Mouse (Mus musculus) kidney, adult 2 months (tissue): ENCODE results near the gene Myl3. TPM values are rescaled to one million over a fixed set of nuclear protein-coding genes. Genes with fewer than 3 reads are reported as not detected.

Source experiments
- DNase-seq: peaks from one replicate; pipeline ENCODE4 v3.0.0; 2021
- H3K27ac ChIP-seq: fragments of 200-500 bp; 2 replicates; pipeline ENCODE4 v1.5.1; 2012; ENCODE audit warnings: low read depth, low read length, control low read depth, inconsistent platforms; ENCODE audit not compliant: insufficient read depth
- H3K27me3 ChIP-seq: fragments of 200-500 bp; replicated peaks from 2 replicates; pipeline ENCODE4 v1.6.1; 2012; ENCODE audit warnings: mild to moderate bottlenecking, moderate library complexity, low read length, inconsistent platforms; ENCODE audit not compliant: control insufficient read depth, insufficient read depth
- H3K36me3 ChIP-seq: fragments of 200-500 bp; 2 replicates; pipeline ENCODE4 v1.6.1; 2012; ENCODE audit warnings: mild to moderate bottlenecking, moderate library complexity, low read length, inconsistent platforms; ENCODE audit not compliant: control insufficient read depth, insufficient read depth
- H3K4me1 ChIP-seq: fragments of 200-500 bp; 2 replicates; pipeline ENCODE4 v1.6.1; 2011; ENCODE audit warnings: low read length; ENCODE audit not compliant: control insufficient read depth, insufficient read depth
- H3K4me3 ChIP-seq: fragments of 200-500 bp; 2 replicates; pipeline ENCODE4 v1.5.1; 2011; ENCODE audit warnings: mild to moderate bottlenecking, low read depth, low read length, control low read depth; ENCODE audit not compliant: insufficient read depth
- CTCF ChIP-seq: fragments of 200-500 bp; conservative IDR thresholded peaks from 2 replicates; pipeline ENCODE4 v1.5.1; 2011; ENCODE audit warnings: low read depth, mild to moderate bottlenecking, control low read depth, low read length, moderate library complexity, mixed read lengths; ENCODE audit not compliant: insufficient read depth, insufficient read length
- POLR2A ChIP-seq: fragments of 200-500 bp; IDR thresholded peaks from one replicate; pipeline ENCODE4 v1.6.1; 2011; ENCODE audit warnings: low read depth, low read length, control low read depth
- WGBS: fragments of 180-500 bp; shearing (Covaris S2); methylation state at CpG from one replicate; pipeline ENCODE4 v1.1.7; 2018; 5-methylcytosine and 5-hydroxymethylcytosine counted together
- polyA plus RNA-seq: library from polyadenylated mRNA; depleted of rRNA; stranded (reverse); fragments of >200 nt; gene quantifications from 2 replicates; pipeline ENCODE4 v1.2.3, GENCODE M21; 2012

The Myl3 gene
- polyA plus RNA-seq, 1 experiment = 11.5 TPM

DNA sequence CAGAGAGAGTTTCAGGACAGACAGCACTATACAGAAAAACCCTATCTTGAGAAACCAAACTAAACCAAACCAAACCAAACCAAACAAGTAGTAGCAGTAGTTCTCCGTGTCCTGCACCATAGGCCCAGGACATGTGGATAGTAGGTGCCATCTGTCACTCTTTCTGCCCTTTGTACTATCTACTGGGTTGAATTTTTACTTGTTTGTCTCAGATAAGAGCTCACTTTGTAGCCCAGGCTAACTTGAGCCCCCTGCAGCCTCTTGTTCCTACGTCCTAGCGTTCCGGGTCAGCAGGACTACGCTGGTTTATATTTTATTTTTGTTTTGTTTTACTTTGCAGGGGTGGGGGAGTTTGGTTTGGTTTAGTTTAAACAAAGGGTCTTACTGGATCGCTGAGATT is 37.7 kb upstream of the Myl3 start:
- no peak overlapping the region for H3K4me3 ChIP-seq
- TF ChIP-seq POLR2A (no peak), CTCF (no peak)
- H3K36me3 ChIP-seq = no peaks in the 10 kb centered on the region
- no peaks in the 10 kb centered on the region for H3K27me3 ChIP-seq
- 54% methylated on average over 6 of the region's 6 CpGs for WGBS
- no peaks in the 10 kb centered on the region; the same call in 1 of the 2 replicates for H3K4me1 ChIP-seq
- DNase-seq = no peak
- no peak overlapping the region for H3K27ac ChIP-seq

DNA sequence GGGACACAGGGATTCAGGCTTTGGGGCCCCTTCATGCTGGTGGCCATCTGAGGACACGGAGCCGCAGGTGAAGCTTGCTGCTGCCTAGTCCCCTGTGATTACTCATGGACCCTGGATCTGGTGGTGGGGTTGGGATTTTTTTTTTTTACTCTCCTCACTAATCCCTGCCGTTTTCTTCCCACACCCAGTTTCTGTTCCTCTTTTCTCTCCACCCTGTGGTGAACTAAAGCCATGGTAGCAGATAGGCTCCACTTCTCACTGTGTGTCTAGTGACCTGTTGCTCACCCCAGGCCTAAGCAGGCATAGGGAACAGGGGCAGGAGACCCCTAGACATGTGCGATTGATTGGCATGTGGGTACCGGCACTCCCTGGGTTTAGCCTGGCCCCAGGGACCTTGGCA is 34.9 kb upstream of the Myl3 start:
- Histone ChIP-seq H3K36me3 (no peaks in the 10 kb centered on the region), H3K4me1 (peaks cover 3% of the 10 kb centered on the region; the same call in 1 of the 2 replicates), H3K27ac (no peak overlapping the region), H3K27me3 (no peaks in the 10 kb centered on the region), H3K4me3 (no peak overlapping the region)
- TF ChIP-seq POLR2A (no peak), CTCF (no peak)
- no peak for DNase-seq
- WGBS = 73% methylated on average over 5 of the region's 5 CpGs

DNA sequence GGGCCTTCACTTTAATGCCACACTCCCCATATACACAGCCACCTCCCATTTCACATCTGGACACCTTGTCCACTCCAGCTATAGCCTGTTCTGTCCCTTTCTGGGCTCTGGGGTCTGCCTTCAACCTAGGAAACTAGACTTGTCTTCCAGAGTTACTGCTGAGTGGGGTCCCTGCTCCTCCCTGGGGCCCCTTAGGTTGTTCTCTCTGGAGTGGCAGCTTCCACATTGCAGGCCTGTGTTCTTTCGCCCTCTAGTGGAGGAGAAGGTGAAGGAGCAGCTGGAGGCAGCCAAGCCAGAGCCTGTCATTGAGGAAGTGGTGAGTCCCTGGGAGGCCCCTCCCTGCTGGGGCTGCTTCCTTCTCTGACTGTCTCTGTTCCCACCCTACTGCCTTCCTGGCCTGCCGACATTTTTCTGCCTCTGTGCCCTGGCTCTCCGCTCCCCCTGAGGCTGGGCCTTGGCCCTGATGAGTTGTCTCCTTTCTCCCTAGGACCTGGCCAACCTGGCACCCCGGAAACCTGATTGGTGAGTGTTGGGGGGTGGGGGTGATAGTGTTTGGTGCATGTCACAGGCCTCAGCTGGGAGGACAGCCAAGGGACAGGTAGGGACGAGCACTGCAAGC is 31.9 kb upstream of the Myl3 start:
- no peaks in the 10 kb centered on the region for H3K27me3 ChIP-seq
- TF ChIP-seq CTCF = peak; percentile 80
- no peak for TF ChIP-seq POLR2A
- DNase-seq = peak; percentile 91
- no peak overlapping the region for H3K27ac ChIP-seq
- peak overlapping the region; percentile 35 for H3K4me3 ChIP-seq
- H3K36me3 ChIP-seq = no peaks in the 10 kb centered on the region
- peaks cover 7% of the 10 kb centered on the region; the same call in 1 of the 2 replicates for H3K4me1 ChIP-seq
- WGBS = 22% methylated on average over 5 of the region's 5 CpGs

DNA sequence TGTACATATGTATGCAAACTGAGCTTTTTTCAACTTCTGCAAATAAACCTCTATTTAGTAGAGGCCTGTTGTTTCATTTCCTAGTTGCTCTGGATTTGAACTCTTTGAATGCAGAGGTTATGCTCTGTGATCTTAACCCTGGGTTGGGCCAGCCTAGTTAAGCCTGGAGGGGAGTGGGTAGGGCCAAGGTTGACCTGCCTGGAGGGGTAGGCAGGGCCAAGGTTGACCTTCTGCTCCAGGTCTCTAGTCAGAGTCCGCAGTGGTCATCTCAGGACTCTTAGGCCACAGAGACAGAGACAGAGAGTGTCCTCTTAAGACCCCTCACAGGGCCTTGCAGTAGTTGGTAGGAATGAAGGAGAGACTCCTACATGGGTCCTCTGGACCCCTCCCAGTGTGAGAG is 30.1 kb upstream of the Myl3 start:
- no peaks in the 10 kb centered on the region for H3K27me3 ChIP-seq
- H3K4me1 ChIP-seq = peaks cover 7% of the 10 kb centered on the region; the same call in 1 of the 2 replicates
- no peak for TF ChIP-seq CTCF
- no peak for TF ChIP-seq POLR2A
- peak overlapping the region; percentile 48; the same call in 1 of the 2 replicates for H3K27ac ChIP-seq
- peak; percentile 68 for DNase-seq
- no peak overlapping the region for H3K4me3 ChIP-seq
- 58% methylated on average over 1 of the region's 1 CpGs for WGBS
- H3K36me3 ChIP-seq = no peaks in the 10 kb centered on the region

DNA sequence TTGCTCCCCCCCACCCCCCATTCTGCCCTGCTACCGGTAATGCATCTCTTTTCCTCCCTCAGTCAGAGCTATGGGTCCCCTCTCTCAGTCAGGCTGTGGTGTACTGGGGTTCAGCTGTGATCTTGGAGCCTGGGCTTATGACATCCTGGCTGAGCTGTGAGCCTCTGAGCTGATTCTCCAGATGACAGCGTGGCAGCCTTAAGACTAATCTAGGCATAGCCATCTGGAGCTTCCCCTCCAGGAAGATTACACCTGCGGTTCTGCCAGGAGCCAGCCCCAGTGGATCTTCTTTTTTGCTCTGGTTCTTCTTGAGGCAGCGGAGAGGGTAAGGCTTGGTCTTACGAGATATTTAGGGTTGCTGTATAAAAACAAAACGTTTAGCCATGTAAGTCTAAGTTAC is 29.7 kb upstream of the Myl3 start:
- peaks cover 7% of the 10 kb centered on the region; the same call in 1 of the 2 replicates for H3K4me1 ChIP-seq
- H3K4me3 ChIP-seq = no peak overlapping the region
- DNase-seq = no peak
- 79% methylated on average over 6 of the region's 6 CpGs for WGBS
- H3K36me3 ChIP-seq = no peaks in the 10 kb centered on the region
- TF ChIP-seq CTCF (no peak), POLR2A (no peak)
- H3K27ac ChIP-seq = peak overlapping the region; percentile 48; the same call in 1 of the 2 replicates
- no peaks in the 10 kb centered on the region for H3K27me3 ChIP-seq

DNA sequence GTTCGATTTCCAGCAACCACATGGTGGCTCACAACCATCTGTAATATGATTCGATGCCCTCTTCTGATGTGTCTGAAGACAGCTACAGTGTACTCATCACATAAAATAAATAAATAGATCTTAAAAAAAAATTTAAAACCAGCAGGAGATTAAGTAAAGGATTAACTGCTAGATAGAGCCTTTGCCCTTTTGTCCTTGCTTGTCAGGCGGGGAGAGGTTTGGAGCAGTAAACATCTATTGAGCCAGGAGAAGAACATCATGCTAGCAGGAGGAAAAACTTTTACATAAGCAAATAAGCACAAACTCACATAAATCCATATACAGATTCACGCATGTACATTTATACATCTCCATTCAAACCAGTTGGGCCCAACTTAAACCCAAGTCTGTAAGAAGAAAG is 29.1 kb upstream of the Myl3 start:
- Histone ChIP-seq H3K36me3 (no peaks in the 10 kb centered on the region), H3K27ac (peak overlapping the region; percentile 48), H3K4me1 (peaks cover 7% of the 10 kb centered on the region; the same call in 1 of the 2 replicates), H3K4me3 (no peak overlapping the region), H3K27me3 (no peaks in the 10 kb centered on the region)
- peak; percentile 72 for DNase-seq
- 63% methylated on average over 4 of the region's 4 CpGs for WGBS
- TF ChIP-seq POLR2A (no peak), CTCF (no peak)

DNA sequence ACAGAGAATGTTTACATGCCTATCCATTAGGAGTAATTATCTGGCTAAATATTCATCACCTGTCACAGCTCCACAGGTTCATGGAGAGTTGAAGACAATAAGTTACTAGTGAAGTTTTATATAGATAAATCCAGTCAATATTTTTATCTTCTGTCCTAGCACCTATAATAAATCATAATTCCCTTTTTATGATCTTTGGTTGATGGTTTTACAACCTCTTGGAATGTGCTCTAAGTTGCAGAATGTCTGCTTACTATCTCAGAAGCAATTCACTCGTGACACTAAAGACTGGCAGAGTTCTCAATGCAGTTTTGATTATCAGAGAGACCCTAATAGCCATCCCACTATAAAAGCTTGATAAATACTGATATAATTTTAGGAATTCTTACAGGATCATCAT is 28.3 kb upstream of the Myl3 start:
- Histone ChIP-seq H3K4me1 (peaks cover 7% of the 10 kb centered on the region; the same call in 1 of the 2 replicates), H3K27ac (no peak overlapping the region), H3K36me3 (no peaks in the 10 kb centered on the region), H3K27me3 (no peaks in the 10 kb centered on the region), H3K4me3 (no peak overlapping the region)
- DNase-seq = no peak
- 73% methylated on average over 1 of the region's 1 CpGs for WGBS
- TF ChIP-seq POLR2A = no peak
- no peak for TF ChIP-seq CTCF
